Mouse (Mus musculus): Measurements from ENCODE around the gene Surf6. TPM values are rescaled to one million over a fixed set of nuclear protein-coding genes. Genes with fewer than 3 reads are reported as not detected.
A peak's percentile ranks its signal among the peaks of the same experiment; 100 is the strongest.

Gene Surf6
- polyA plus RNA-seq, 1 experiment from 2014 or later, result 26.2 TPM

GRCm38 (mm10) chr2:26927745-26928476, 25.2 kb upstream of the Surf6 start:
- Histone ChIP-seq H3K36me3 (peaks cover 75% of the 10 kb centered on the region), H3K4me3 (no peak overlapping the region), H3K9ac (no peak overlapping the region), H3K27me3 (no peaks in the 10 kb centered on the region), H3K27ac (no peak overlapping the region), H3K4me2 (no peak overlapping the region), H3K9me3 (no peaks in the 10 kb centered on the region), H3K4me1 (peaks cover 18% of the 10 kb centered on the region)
- 83% methylated on average over 6 of the region's 6 CpGs for WGBS
- ATAC-seq (ENCODE audit: borderline replicate concordance, extremely low read depth, low FRiP score, low TSS enrichment), result no peak

GRCm38 (mm10) chr2:26921784-26922183, 19.1 kb upstream of the Surf6 start:
- H3K36me3 ChIP-seq, result peaks cover 88% of the 10 kb centered on the region
- no peak overlapping the region for H3K4me3 ChIP-seq
- H3K4me2 ChIP-seq, result no peak overlapping the region
- WGBS, result 47% methylated on average over 9 of the region's 9 CpGs
- H3K27ac ChIP-seq, result no peak overlapping the region
- H3K9me3 ChIP-seq, result no peaks in the 10 kb centered on the region
- H3K27me3 ChIP-seq, result no peaks in the 10 kb centered on the region
- no peak for ATAC-seq (ENCODE audit: borderline replicate concordance, extremely low read depth, low FRiP score, low TSS enrichment)
- H3K9ac ChIP-seq, result no peak overlapping the region
- peaks cover 14% of the 10 kb centered on the region for H3K4me1 ChIP-seq

GRCm38 (mm10) chr2:26920190-26920855, 17.6 kb upstream of the Surf6 start:
- H3K4me1 ChIP-seq, result peaks cover 21% of the 10 kb centered on the region
- no peak overlapping the region for H3K27ac ChIP-seq
- H3K27me3 ChIP-seq, result no peaks in the 10 kb centered on the region
- H3K9ac ChIP-seq, result no peak overlapping the region
- H3K36me3 ChIP-seq, result peaks cover 73% of the 10 kb centered on the region
- no peaks in the 10 kb centered on the region for H3K9me3 ChIP-seq
- WGBS, result 79% methylated on average over 6 of the region's 6 CpGs
- H3K4me3 ChIP-seq, result no peak overlapping the region
- ATAC-seq (ENCODE audit: borderline replicate concordance, extremely low read depth, low FRiP score, low TSS enrichment), result no peak
- H3K4me2 ChIP-seq, result no peak overlapping the region

GRCm38 (mm10) chr2:26919684-26920083, 17.0 kb upstream of the Surf6 start:
- WGBS, result 84% methylated on average over 3 of the region's 3 CpGs
- Histone ChIP-seq H3K27ac (no peak overlapping the region), H3K9me3 (no peaks in the 10 kb centered on the region), H3K36me3 (peaks cover 69% of the 10 kb centered on the region), H3K4me1 (peaks cover 27% of the 10 kb centered on the region), H3K9ac (no peak overlapping the region), H3K4me2 (no peak overlapping the region), H3K27me3 (no peaks in the 10 kb centered on the region), H3K4me3 (no peak overlapping the region)
- ATAC-seq (ENCODE audit: borderline replicate concordance, extremely low read depth, low FRiP score, low TSS enrichment), result no peak

GRCm38 (mm10) chr2:26916738-26917137, 14.1 kb upstream of the Surf6 start:
- peaks cover 69% of the 10 kb centered on the region for H3K36me3 ChIP-seq
- ATAC-seq (ENCODE audit: borderline replicate concordance, extremely low read depth, low FRiP score, low TSS enrichment), result no peak

GRCm38 (mm10) chr2:26915927-26916728, 13.4 kb upstream of the Surf6 start, which contains the start of the genes Surf2 and Surf1:
TSS of gene Surf2 (plus strand) at chr2:26916367.
TSS of gene Surf1 (minus strand) at chr2:26916530.
- Histone ChIP-seq H3K4me2 (peak within 1 kb of the TSS; percentile 96), H3K27me3 (no peaks in the 10 kb centered on the region), H3K9ac (peak within 1 kb of the TSS; percentile 72), H3K36me3 (peaks cover 65% of the 10 kb centered on the region), H3K9me3 (no peaks in the 10 kb centered on the region), H3K4me3 (peak within 1 kb of the TSS; percentile 80), H3K4me1 (peaks cover 42% of the 10 kb centered on the region), H3K27ac (peak within 1 kb of the TSS; percentile 69)
- ATAC-seq (ENCODE audit: borderline replicate concordance, extremely low read depth, low FRiP score, low TSS enrichment), result peak; percentile 70; the same call in 1 of the 2 replicates
- 2% methylated on average over 47 of the region's 47 CpGs for WGBS

More at GRCm38 (mm10) chr2:26916738-26917137, 14.1 kb upstream of the Surf6 start:
- no peaks in the 10 kb centered on the region for H3K27me3 ChIP-seq
- peak overlapping the region; percentile 72 for H3K9ac ChIP-seq
- H3K27ac ChIP-seq, result peak overlapping the region; percentile 69
- H3K4me1 ChIP-seq, result peaks cover 41% of the 10 kb centered on the region
- 2% methylated on average over 13 of the region's 13 CpGs for WGBS
- H3K9me3 ChIP-seq, result no peaks in the 10 kb centered on the region
- H3K4me3 ChIP-seq, result peak overlapping the region; percentile 80
- H3K4me2 ChIP-seq, result peak overlapping the region; percentile 96

GRCm38 (mm10) chr2:26914148-26914941, 11.7 kb upstream of the Surf6 start:
- Histone ChIP-seq H3K27ac (0 out of 2 replicates have a peak overlapping the region, but pooled peaks have one; percentile 18), H3K9me3 (no peaks in the 10 kb centered on the region), H3K4me3 (no peak overlapping the region; the same call in 1 of the 2 replicates), H3K9ac (no peak overlapping the region), H3K27me3 (no peaks in the 10 kb centered on the region), H3K4me1 (peaks cover 46% of the 10 kb centered on the region), H3K4me2 (peak overlapping the region; percentile 96; the same call in 1 of the 2 replicates), H3K36me3 (peaks cover 47% of the 10 kb centered on the region)
- 56% methylated on average over 8 of the region's 8 CpGs for WGBS
- ATAC-seq (ENCODE audit: borderline replicate concordance, extremely low read depth, low FRiP score, low TSS enrichment), result no peak

GRCm38 (mm10) chr2:26913416-26914147, 10.9 kb upstream of the Surf6 start:
- Histone ChIP-seq H3K9ac (no peak overlapping the region), H3K4me1 (peaks cover 54% of the 10 kb centered on the region), H3K36me3 (peaks cover 39% of the 10 kb centered on the region), H3K27me3 (no peaks in the 10 kb centered on the region), H3K4me3 (no peak overlapping the region), H3K4me2 (no peak overlapping the region), H3K27ac (peak overlapping the region; percentile 18; the same call in 1 of the 2 replicates), H3K9me3 (no peaks in the 10 kb centered on the region)
- 76% methylated on average over 17 of the region's 17 CpGs for WGBS
- no peak for ATAC-seq (ENCODE audit: borderline replicate concordance, extremely low read depth, low FRiP score, low TSS enrichment)

- WGBS, result 63% methylated on average over 5 of the region's 5 CpGs
- Histone ChIP-seq H3K4me3 (peak overlapping the region; percentile 69), H3K9me3 (no peaks in the 10 kb centered on the region), H3K4me1 (peaks cover 55% of the 10 kb centered on the region), H3K9ac (peak overlapping the region; percentile 97), H3K36me3 (peaks cover 45% of the 10 kb centered on the region), H3K27ac (no peak overlapping the region), H3K4me2 (peak overlapping the region; percentile 80), H3K27me3 (no peaks in the 10 kb centered on the region)
- ATAC-seq (ENCODE audit: borderline replicate concordance, extremely low read depth, low FRiP score, low TSS enrichment), result no peak
Measured at GRCm38 (mm10) chr2:26912253-26912770, 9.6 kb upstream of the Surf6 start.

GRCm38 (mm10) chr2:26910994-26911765, 8.5 kb upstream of the Surf6 start:
- Histone ChIP-seq H3K9ac (peak overlapping the region; percentile 97), H3K27ac (peak overlapping the region; percentile 90), H3K4me1 (peaks cover 50% of the 10 kb centered on the region), H3K27me3 (no peaks in the 10 kb centered on the region), H3K9me3 (no peaks in the 10 kb centered on the region), H3K4me3 (peak overlapping the region; percentile 69), H3K4me2 (peak overlapping the region; percentile 80), H3K36me3 (peaks cover 56% of the 10 kb centered on the region)
- WGBS, result under 1% methylated on average over 37 of the region's 37 CpGs
- ATAC-seq (ENCODE audit: borderline replicate concordance, extremely low read depth, low FRiP score, low TSS enrichment), result peak; percentile 15; the same call in 1 of the 2 replicates
